Mouse (Mus musculus): ENCODE data around the gene Foxk1. TPM values are rescaled to one million over a fixed set of nuclear protein-coding genes. Genes with fewer than 3 reads are reported as not detected.
A peak's percentile ranks its signal among the peaks of the same experiment; 100 is the strongest.

Gene Foxk1
- polyA plus RNA-seq, 1 experiment: 12.4 TPM

DNA sequence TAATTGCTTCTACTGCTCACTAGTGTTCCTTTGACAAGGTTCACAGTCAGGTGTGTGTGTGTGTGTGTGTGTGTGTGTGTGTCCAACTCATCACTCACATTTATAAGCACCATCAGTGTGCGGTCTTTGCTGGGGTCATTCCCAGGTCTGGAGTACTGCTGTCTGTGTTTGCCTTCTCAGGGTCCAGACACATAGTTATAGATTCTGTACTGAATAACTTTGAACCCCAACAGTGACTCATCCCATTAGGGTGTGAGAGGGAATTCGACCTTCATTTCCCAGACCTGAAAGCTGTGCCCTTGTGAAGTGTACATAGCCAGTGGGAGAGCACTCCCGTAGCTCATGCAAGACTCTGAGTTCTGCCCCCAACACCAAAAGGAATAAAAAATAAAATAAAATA is 2.4 kb downstream of the Foxk1 start:
- Histone ChIP-seq H3K4me1 (ENCODE audit: control insufficient read depth, insufficient read depth, low read length) (peaks cover 17% of the 10 kb centered on the region), H3K27ac (ENCODE audit: insufficient read depth, low read depth, low read length) (no peak overlapping the region), H3K36me3 (ENCODE audit: control insufficient read depth, insufficient read depth, low read length) (no peaks in the 10 kb centered on the region), H3K4me3 (ENCODE audit: insufficient read depth, low read depth, low read length) (no peak overlapping the region), H3K27me3 (replicated peaks; ENCODE audit: control insufficient read depth, insufficient read depth, low read length) (no peaks in the 10 kb centered on the region)
- no peak for TF ChIP-seq CTCF (conservative IDR thresholded peaks at IDR 0.05; ENCODE audit: insufficient read depth, insufficient read length, low read depth, low read length)
- TF ChIP-seq POLR2A (IDR thresholded peaks at IDR 0.05; ENCODE audit: low read depth, low read length): no peak
- DNase-seq: no peak
- 62% methylated on average over 3 of the region's 3 CpGs for WGBS

GRCm38 (mm10) chr5:142404307-142404706 is 3.0 kb downstream of the Foxk1 start:
- H3K4me3 ChIP-seq (ENCODE audit: insufficient read depth, low read depth, low read length): no peak overlapping the region
- no peak overlapping the region for H3K27ac ChIP-seq (ENCODE audit: insufficient read depth, low read depth, low read length)
- no peaks in the 10 kb centered on the region for H3K36me3 ChIP-seq (ENCODE audit: control insufficient read depth, insufficient read depth, low read length)
- H3K4me1 ChIP-seq (ENCODE audit: control insufficient read depth, insufficient read depth, low read length): peaks cover 17% of the 10 kb centered on the region
- DNase-seq: no peak
- no peaks in the 10 kb centered on the region for H3K27me3 ChIP-seq (replicated peaks; ENCODE audit: control insufficient read depth, insufficient read depth, low read length)
- 75% methylated on average over 1 of the region's 1 CpGs for WGBS
- TF ChIP-seq POLR2A (IDR thresholded peaks at IDR 0.05; ENCODE audit: low read depth, low read length) (no peak), CTCF (conservative IDR thresholded peaks at IDR 0.05; ENCODE audit: insufficient read depth, insufficient read length, low read depth, low read length) (no peak)

DNA sequence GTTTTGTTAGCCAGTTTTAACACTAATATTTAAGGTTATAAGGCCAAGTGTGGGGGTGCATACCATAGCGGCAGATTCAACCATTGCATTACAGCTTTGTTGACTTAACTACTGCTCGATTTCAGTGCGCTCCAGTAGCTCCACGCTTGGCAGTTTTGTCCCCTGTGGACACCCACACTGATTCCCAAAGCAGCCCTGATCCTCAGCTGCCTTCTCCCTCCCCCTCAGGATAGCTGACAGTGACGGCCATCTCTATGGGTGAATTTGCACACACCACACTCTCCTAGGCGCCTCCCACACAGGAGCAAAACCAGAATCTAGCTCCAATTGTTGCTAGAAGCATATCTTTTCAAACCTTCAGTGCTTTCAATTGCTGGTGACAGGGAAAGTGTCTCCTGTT is 4.1 kb downstream of the Foxk1 start:
- H3K4me1 ChIP-seq (ENCODE audit: control insufficient read depth, insufficient read depth, low read length): peaks cover 17% of the 10 kb centered on the region
- WGBS: 53% methylated on average over 6 of the region's 6 CpGs
- no peak for DNase-seq

DNA sequence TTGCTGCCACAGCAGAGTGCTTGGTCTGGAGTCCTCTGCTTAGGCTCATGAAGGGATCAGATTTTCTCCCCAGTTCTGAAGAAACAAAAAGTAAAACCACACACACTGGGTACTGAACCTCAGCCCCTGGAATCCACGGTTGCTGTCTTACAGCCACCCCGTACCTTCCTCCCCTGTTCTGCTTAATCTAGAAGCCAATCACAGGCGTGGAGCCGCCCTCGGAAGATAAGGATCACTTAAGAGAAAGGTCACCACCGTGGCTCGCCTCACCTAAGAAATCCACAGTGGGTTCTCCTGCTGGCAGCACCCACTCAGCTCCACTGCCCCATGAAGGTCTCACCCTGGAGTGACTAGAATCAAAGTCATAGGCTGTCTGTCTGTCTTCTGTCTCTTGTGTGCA is 5.1 kb downstream of the Foxk1 start:
- WGBS: 77% methylated on average over 7 of the region's 7 CpGs
- TF ChIP-seq POLR2A (IDR thresholded peaks at IDR 0.05; ENCODE audit: low read depth, low read length) (no peak), CTCF (conservative IDR thresholded peaks at IDR 0.05; ENCODE audit: insufficient read depth, insufficient read length, low read depth, low read length) (no peak)
- H3K27me3 ChIP-seq (replicated peaks; ENCODE audit: control insufficient read depth, insufficient read depth, low read length): no peaks in the 10 kb centered on the region
- no peak overlapping the region for H3K4me3 ChIP-seq (ENCODE audit: insufficient read depth, low read depth, low read length)
- H3K4me1 ChIP-seq (ENCODE audit: control insufficient read depth, insufficient read depth, low read length): peaks cover 19% of the 10 kb centered on the region
- DNase-seq: no peak
- no peaks in the 10 kb centered on the region for H3K36me3 ChIP-seq (ENCODE audit: control insufficient read depth, insufficient read depth, low read length)
- no peak overlapping the region for H3K27ac ChIP-seq (ENCODE audit: insufficient read depth, low read depth, low read length)

More for the DNA sequence above, 4.1 kb downstream of the Foxk1 start:
- TF ChIP-seq CTCF (conservative IDR thresholded peaks at IDR 0.05; ENCODE audit: insufficient read depth, insufficient read length, low read depth, low read length) (no peak), POLR2A (IDR thresholded peaks at IDR 0.05; ENCODE audit: low read depth, low read length) (no peak)
- H3K27me3 ChIP-seq (replicated peaks; ENCODE audit: control insufficient read depth, insufficient read depth, low read length): no peaks in the 10 kb centered on the region
- no peaks in the 10 kb centered on the region for H3K36me3 ChIP-seq (ENCODE audit: control insufficient read depth, insufficient read depth, low read length)
- H3K4me3 ChIP-seq (ENCODE audit: insufficient read depth, low read depth, low read length): no peak overlapping the region
- H3K27ac ChIP-seq (ENCODE audit: insufficient read depth, low read depth, low read length): no peak overlapping the region

GRCm38 (mm10) chr5:142406937-142407336 is 5.6 kb downstream of the Foxk1 start:
- no peak overlapping the region for H3K4me3 ChIP-seq (ENCODE audit: insufficient read depth, low read depth, low read length)
- no peak overlapping the region for H3K27ac ChIP-seq (ENCODE audit: insufficient read depth, low read depth, low read length)
- peaks cover 21% of the 10 kb centered on the region for H3K4me1 ChIP-seq (ENCODE audit: control insufficient read depth, insufficient read depth, low read length)
- 58% methylated on average over 11 of the region's 11 CpGs for WGBS
- no peaks in the 10 kb centered on the region for H3K27me3 ChIP-seq (replicated peaks; ENCODE audit: control insufficient read depth, insufficient read depth, low read length)
- peak; percentile 40 for DNase-seq
- TF ChIP-seq CTCF (conservative IDR thresholded peaks at IDR 0.05; ENCODE audit: insufficient read depth, insufficient read length, low read depth, low read length) (no peak), POLR2A (IDR thresholded peaks at IDR 0.05; ENCODE audit: low read depth, low read length) (no peak)
- no peaks in the 10 kb centered on the region for H3K36me3 ChIP-seq (ENCODE audit: control insufficient read depth, insufficient read depth, low read length)

- H3K4me1 ChIP-seq (ENCODE audit: control insufficient read depth, insufficient read depth, low read length): peaks cover 22% of the 10 kb centered on the region
- H3K36me3 ChIP-seq (ENCODE audit: control insufficient read depth, insufficient read depth, low read length): no peaks in the 10 kb centered on the region
- WGBS: 82% methylated on average over 7 of the region's 7 CpGs
- TF ChIP-seq CTCF (conservative IDR thresholded peaks at IDR 0.05; ENCODE audit: insufficient read depth, insufficient read length, low read depth, low read length) (no peak), POLR2A (IDR thresholded peaks at IDR 0.05; ENCODE audit: low read depth, low read length) (no peak)
- H3K27ac ChIP-seq (ENCODE audit: insufficient read depth, low read depth, low read length): no peak overlapping the region
- H3K4me3 ChIP-seq (ENCODE audit: insufficient read depth, low read depth, low read length): no peak overlapping the region
- H3K27me3 ChIP-seq (replicated peaks; ENCODE audit: control insufficient read depth, insufficient read depth, low read length): no peaks in the 10 kb centered on the region
- DNase-seq: no peak
Measured at GRCm38 (mm10) chr5:142407381-142407780, 6.1 kb downstream of the Foxk1 start.

- Histone ChIP-seq H3K4me1 (ENCODE audit: control insufficient read depth, insufficient read depth, low read length) (peaks cover 18% of the 10 kb centered on the region), H3K36me3 (ENCODE audit: control insufficient read depth, insufficient read depth, low read length) (no peaks in the 10 kb centered on the region), H3K27me3 (replicated peaks; ENCODE audit: control insufficient read depth, insufficient read depth, low read length) (no peaks in the 10 kb centered on the region), H3K4me3 (ENCODE audit: insufficient read depth, low read depth, low read length) (no peak overlapping the region), H3K27ac (ENCODE audit: insufficient read depth, low read depth, low read length) (no peak overlapping the region)
- TF ChIP-seq POLR2A (IDR thresholded peaks at IDR 0.05; ENCODE audit: low read depth, low read length) (no peak), CTCF (conservative IDR thresholded peaks at IDR 0.05; ENCODE audit: insufficient read depth, insufficient read length, low read depth, low read length) (no peak)
- DNase-seq: no peak
- 56% methylated on average over 6 of the region's 6 CpGs for WGBS
Measured at GRCm38 (mm10) chr5:142409169-142409568, 7.9 kb downstream of the Foxk1 start.

- Histone ChIP-seq H3K4me1 (ENCODE audit: control insufficient read depth, insufficient read depth, low read length) (peaks cover 27% of the 10 kb centered on the region), H3K36me3 (ENCODE audit: control insufficient read depth, insufficient read depth, low read length) (no peaks in the 10 kb centered on the region), H3K27me3 (replicated peaks; ENCODE audit: control insufficient read depth, insufficient read depth, low read length) (no peaks in the 10 kb centered on the region), H3K4me3 (ENCODE audit: insufficient read depth, low read depth, low read length) (no peak overlapping the region), H3K27ac (ENCODE audit: insufficient read depth, low read depth, low read length) (no peak overlapping the region)
- TF ChIP-seq CTCF (conservative IDR thresholded peaks at IDR 0.05; ENCODE audit: insufficient read depth, insufficient read length, low read depth, low read length): no peak
- no peak for TF ChIP-seq POLR2A (IDR thresholded peaks at IDR 0.05; ENCODE audit: low read depth, low read length)
- 59% methylated on average over 7 of the region's 7 CpGs for WGBS
- no peak for DNase-seq
Measured at GRCm38 (mm10) chr5:142410348-142410747, 9.1 kb downstream of the Foxk1 start.

Data from kidney, adult 2 months (tissue).